Mouse (Mus musculus) midbrain, embryonic 13.5 days (tissue): ENCODE data around the gene Sh3bp5. TPM values are rescaled to one million over a fixed set of nuclear protein-coding genes. Genes with fewer than 3 reads are reported as not detected.

Experiments used
- ATAC-seq: fragments of 200-750 bp; cut with Nextera tagmentation; 2 replicates; pipeline ENCODE4 v1.8.0; 2017; ENCODE audit warnings: mild to moderate bottlenecking, moderate TSS enrichment, moderate library complexity
- H3K27ac ChIP-seq: fragments of 300-500 bp; sonication (generic); 2 replicates; pipeline ENCODE4 v1.5.1; 2015; ENCODE audit warnings: inconsistent platforms, mild to moderate bottlenecking, moderate library complexity
- H3K27me3 ChIP-seq: fragments of 300-500 bp; sonication (generic); 2 replicates; pipeline ENCODE4 v1.6.1; 2015; ENCODE audit warnings: mild to moderate bottlenecking, inconsistent platforms
- H3K36me3 ChIP-seq: fragments of 300-500 bp; sonication (generic); 2 replicates; pipeline ENCODE4 v1.6.1; 2015; ENCODE audit warnings: mild to moderate bottlenecking, inconsistent platforms
- H3K4me1 ChIP-seq: fragments of 300-500 bp; sonication (generic); replicated peaks from 2 replicates; pipeline ENCODE4 v1.6.1; 2015; ENCODE audit warnings: inconsistent platforms
- H3K4me2 ChIP-seq: fragments of 300-500 bp; sonication (generic); replicated peaks from 2 replicates; pipeline ENCODE4 v1.6.1; 2015; ENCODE audit warnings: moderate library complexity, mild to moderate bottlenecking, inconsistent platforms
- H3K4me3 ChIP-seq: fragments of 300-500 bp; sonication (generic); replicated peaks from 2 replicates; pipeline ENCODE4 v1.5.1; 2015; ENCODE audit warnings: mild to moderate bottlenecking, inconsistent platforms
- H3K9ac ChIP-seq: fragments of 300-500 bp; sonication (generic); replicated peaks from 2 replicates; pipeline ENCODE4 v1.6.1; 2015; ENCODE audit warnings: mild to moderate bottlenecking, inconsistent platforms
- H3K9me3 ChIP-seq: fragments of 300-500 bp; sonication (generic); 2 replicates; pipeline ENCODE4 v1.6.1; 2016; ENCODE audit warnings: mild to moderate bottlenecking, inconsistent platforms
- WGBS: fragments of 180-500 bp; shearing (Covaris S2); methylation state at CpG from one replicate; pipeline ENCODE4 v1.1.7; 2015; 5-methylcytosine and 5-hydroxymethylcytosine counted together
- polyA plus RNA-seq: library from polyadenylated mRNA; unstranded; fragments of >200 nt; fragmentation: Nextera tagmentation; extraction: Ambion mirVana; gene quantifications from 2 replicates; pipeline ENCODE4 v1.2.1, GENCODE M21; 2015

Gene Sh3bp5
- polyA plus RNA-seq, 1 experiment from 2014 or later, result 111 TPM

- no peak overlapping the region for H3K4me3 ChIP-seq
- H3K27me3 ChIP-seq, result no peaks in the 10 kb centered on the region
- H3K9ac ChIP-seq, result no peak overlapping the region
- 91% methylated on average over 5 of the region's 5 CpGs for WGBS
- H3K4me1 ChIP-seq, result peaks cover 18% of the 10 kb centered on the region
- no peaks in the 10 kb centered on the region for H3K9me3 ChIP-seq
- ATAC-seq, result no peak
- no peak overlapping the region for H3K4me2 ChIP-seq
- H3K27ac ChIP-seq, result no peak overlapping the region
- H3K36me3 ChIP-seq, result peaks cover 30% of the 10 kb centered on the region
Observed at GRCm38 (mm10) chr14:31385406-31385805, 50.5 kb downstream of the Sh3bp5 start.

DNA sequence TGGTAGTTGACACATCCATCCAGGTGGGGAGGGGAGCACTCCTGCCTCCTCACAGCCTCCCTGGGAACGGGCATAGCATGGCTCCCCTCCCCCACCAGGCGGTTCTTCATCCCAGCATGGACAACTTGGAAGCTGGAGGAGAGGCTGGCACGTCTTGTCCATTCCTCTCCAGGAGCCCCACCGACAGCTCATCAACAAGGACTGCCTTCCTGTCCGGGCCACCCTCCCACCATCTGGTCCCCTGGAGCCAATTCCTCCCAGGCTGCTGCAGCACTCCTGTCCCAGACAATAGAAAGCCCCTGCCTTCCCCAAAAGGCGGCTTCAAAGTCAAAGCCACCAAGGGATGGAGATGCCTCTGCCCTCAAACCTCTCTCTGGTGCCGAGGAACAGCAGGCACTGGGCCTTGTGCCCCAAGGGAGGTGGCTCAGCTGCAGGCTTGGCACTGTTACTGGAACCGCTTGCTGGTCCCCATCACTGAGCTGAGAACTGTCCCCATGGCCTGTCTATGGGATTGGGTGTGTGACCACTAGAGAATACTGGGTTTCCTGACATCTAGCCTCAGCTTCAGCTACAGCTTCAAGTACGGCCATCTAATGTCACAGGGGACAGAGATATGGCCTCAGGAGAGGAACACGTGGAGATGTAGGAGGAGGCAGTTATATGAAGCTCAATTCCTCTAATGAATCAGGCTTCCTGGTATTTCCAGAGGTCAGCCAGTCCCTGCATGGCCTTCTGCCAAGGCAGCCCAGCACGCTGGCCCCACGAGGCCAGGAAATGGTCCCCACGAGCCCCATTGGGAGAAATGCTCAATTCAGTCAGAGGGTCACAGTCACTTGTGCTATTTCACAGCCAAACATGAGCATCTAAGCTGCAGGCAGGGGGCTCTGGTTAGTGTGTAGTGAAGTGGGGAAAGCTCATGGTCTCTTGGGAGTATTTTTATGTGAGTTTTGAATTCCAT, 51.2 kb downstream of the Sh3bp5 start:
- H3K27me3 ChIP-seq, result no peaks in the 10 kb centered on the region
- no peak overlapping the region for H3K4me2 ChIP-seq
- peaks cover 34% of the 10 kb centered on the region for H3K36me3 ChIP-seq
- H3K27ac ChIP-seq, result no peak overlapping the region
- ATAC-seq, result no peak
- no peaks in the 10 kb centered on the region for H3K9me3 ChIP-seq
- WGBS, result 73% methylated on average over 13 of the region's 13 CpGs
- peaks cover 18% of the 10 kb centered on the region for H3K4me1 ChIP-seq
- no peak overlapping the region for H3K9ac ChIP-seq
- H3K4me3 ChIP-seq, result no peak overlapping the region

GRCm38 (mm10) chr14:31383470-31384050, 52.3 kb downstream of the Sh3bp5 start:
- no peak for ATAC-seq
- WGBS, result 72% methylated on average over 11 of the region's 11 CpGs
- no peak overlapping the region for H3K9ac ChIP-seq
- no peak overlapping the region for H3K4me2 ChIP-seq
- H3K27ac ChIP-seq, result no peak overlapping the region
- H3K4me1 ChIP-seq, result peaks cover 18% of the 10 kb centered on the region
- H3K36me3 ChIP-seq, result peaks cover 43% of the 10 kb centered on the region
- no peaks in the 10 kb centered on the region for H3K9me3 ChIP-seq
- H3K27me3 ChIP-seq, result no peaks in the 10 kb centered on the region
- H3K4me3 ChIP-seq, result no peak overlapping the region

DNA sequence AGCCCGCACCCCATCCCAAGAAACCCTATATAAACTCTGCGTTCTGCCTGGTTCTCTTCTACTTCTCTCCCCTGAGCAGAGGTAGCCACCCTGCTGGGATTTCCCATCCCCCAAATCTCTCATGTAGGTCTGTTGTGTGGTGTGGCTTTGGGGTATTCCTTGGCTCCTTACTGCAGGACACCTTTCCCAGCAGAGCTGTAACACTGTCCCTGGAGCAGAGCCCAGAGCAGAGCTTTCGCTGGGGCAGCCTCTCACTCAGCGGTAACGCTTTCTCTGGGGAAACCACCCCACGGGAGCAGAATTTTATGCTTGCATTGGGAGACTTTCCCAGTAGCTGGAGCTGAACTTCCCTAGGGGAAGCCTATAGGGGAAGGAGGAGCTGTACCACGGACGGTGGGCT, 53.6 kb downstream of the Sh3bp5 start:
- Histone ChIP-seq H3K27ac (no peak overlapping the region), H3K4me3 (no peak overlapping the region), H3K9ac (no peak overlapping the region), H3K4me2 (no peak overlapping the region), H3K36me3 (peaks cover 52% of the 10 kb centered on the region), H3K27me3 (no peaks in the 10 kb centered on the region), H3K4me1 (peaks cover 13% of the 10 kb centered on the region), H3K9me3 (no peaks in the 10 kb centered on the region)
- 91% methylated on average over 8 of the region's 8 CpGs for WGBS
- ATAC-seq, result no peak

GRCm38 (mm10) chr14:31376331-31376730, 59.5 kb downstream of the Sh3bp5 start:
- Histone ChIP-seq H3K4me2 (no peak overlapping the region), H3K4me1 (no peaks in the 10 kb centered on the region), H3K9me3 (no peaks in the 10 kb centered on the region), H3K4me3 (no peak overlapping the region), H3K27ac (no peak overlapping the region), H3K9ac (no peak overlapping the region), H3K27me3 (no peaks in the 10 kb centered on the region), H3K36me3 (peaks cover 77% of the 10 kb centered on the region)
- 94% methylated on average over 3 of the region's 3 CpGs for WGBS
- ATAC-seq, result no peak

DNA sequence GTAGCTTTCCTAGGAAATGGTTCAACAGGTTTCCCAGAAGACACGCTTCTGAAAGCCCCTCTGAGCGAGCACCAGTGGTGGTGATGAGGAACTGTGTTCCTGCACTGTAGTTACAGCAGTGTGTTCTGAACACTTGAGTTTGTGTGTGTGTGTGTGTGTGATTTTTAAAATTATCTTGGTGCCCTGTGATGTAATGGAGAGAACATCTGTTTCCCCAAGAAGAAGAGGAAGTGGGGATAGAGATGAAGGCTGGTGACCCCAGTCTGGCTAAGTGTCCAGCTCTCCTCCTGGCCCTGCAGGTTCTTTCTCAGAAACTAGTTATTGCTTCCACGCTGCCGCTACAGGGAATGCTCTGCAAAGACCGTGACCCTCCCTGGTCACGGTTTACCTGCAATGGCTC, 61.5 kb downstream of the Sh3bp5 start:
- WGBS, result 95% methylated on average over 6 of the region's 6 CpGs
- Histone ChIP-seq H3K4me2 (no peak overlapping the region), H3K4me3 (no peak overlapping the region), H3K27me3 (no peaks in the 10 kb centered on the region), H3K27ac (no peak overlapping the region), H3K9me3 (no peaks in the 10 kb centered on the region), H3K4me1 (no peaks in the 10 kb centered on the region), H3K9ac (no peak overlapping the region), H3K36me3 (peaks cover 84% of the 10 kb centered on the region)
- no peak for ATAC-seq

GRCm38 (mm10) chr14:31369377-31369776, 66.5 kb downstream of the Sh3bp5 start:
- Histone ChIP-seq H3K9ac (no peak overlapping the region), H3K4me2 (no peak overlapping the region), H3K4me3 (no peak overlapping the region), H3K27me3 (no peaks in the 10 kb centered on the region), H3K9me3 (no peaks in the 10 kb centered on the region), H3K27ac (no peak overlapping the region), H3K36me3 (peaks cover 67% of the 10 kb centered on the region), H3K4me1 (no peaks in the 10 kb centered on the region)
- WGBS, result 92% methylated on average over 3 of the region's 3 CpGs
- no peak for ATAC-seq

DNA sequence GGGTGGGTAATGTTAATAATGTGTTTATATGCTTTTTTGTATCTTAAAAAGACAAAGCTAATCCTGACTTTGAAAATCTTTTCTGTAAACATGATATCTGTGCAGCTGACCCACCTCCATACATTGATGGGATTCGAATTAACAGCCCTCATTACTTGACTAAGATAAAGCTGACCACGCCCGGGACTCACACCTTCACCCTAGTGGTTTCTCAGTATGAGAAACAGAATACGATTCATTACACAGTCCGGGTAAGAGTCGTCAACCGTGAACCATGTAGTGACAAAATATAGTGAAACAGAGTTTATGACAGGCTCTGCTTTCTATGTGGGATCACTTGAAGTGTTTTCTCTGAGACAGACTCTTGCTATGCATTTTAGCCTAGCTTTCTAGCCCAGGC, 67.9 kb downstream of the Sh3bp5 start:
- Histone ChIP-seq H3K4me1 (no peaks in the 10 kb centered on the region), H3K9ac (no peak overlapping the region), H3K27ac (no peak overlapping the region), H3K36me3 (peaks cover 65% of the 10 kb centered on the region), H3K4me2 (no peak overlapping the region), H3K9me3 (no peaks in the 10 kb centered on the region), H3K27me3 (no peaks in the 10 kb centered on the region), H3K4me3 (no peak overlapping the region)
- WGBS, result 95% methylated on average over 7 of the region's 7 CpGs
- no peak for ATAC-seq

GRCm38 (mm10) chr14:31365350-31365749, 70.5 kb downstream of the Sh3bp5 start:
- Histone ChIP-seq H3K9ac (no peak overlapping the region), H3K4me3 (no peak overlapping the region), H3K27me3 (no peaks in the 10 kb centered on the region), H3K4me2 (no peak overlapping the region), H3K9me3 (no peaks in the 10 kb centered on the region), H3K36me3 (peaks cover 68% of the 10 kb centered on the region), H3K4me1 (no peaks in the 10 kb centered on the region), H3K27ac (no peak overlapping the region)
- ATAC-seq, result no peak

DNA sequence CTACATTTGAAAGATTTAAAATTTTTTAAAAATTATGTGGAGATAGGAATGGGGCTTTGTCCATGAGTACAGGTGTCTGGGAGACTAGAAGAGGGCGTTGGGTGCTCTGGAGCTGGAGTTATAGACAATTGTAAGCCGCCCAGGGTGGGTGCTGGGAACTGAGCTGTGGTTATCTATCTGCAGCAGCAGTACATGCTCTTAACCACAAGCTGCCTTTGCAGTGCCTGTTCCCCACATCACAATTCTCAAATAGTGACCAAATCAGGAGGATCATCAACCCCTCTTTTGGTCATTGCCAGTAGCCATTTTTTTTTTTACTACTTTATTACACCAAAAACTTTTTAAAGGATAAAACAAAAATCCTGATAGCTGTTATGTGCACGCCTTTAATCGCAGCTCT, 71.3 kb downstream of the Sh3bp5 start:
- H3K4me3 ChIP-seq, result no peak overlapping the region
- no peak overlapping the region for H3K4me2 ChIP-seq
- no peak for ATAC-seq
- H3K27me3 ChIP-seq, result no peaks in the 10 kb centered on the region
- H3K36me3 ChIP-seq, result peaks cover 72% of the 10 kb centered on the region
- H3K9ac ChIP-seq, result no peak overlapping the region
- H3K4me1 ChIP-seq, result no peaks in the 10 kb centered on the region
- no peak overlapping the region for H3K27ac ChIP-seq
- 94% methylated on average over 4 of the region's 4 CpGs for WGBS
- H3K9me3 ChIP-seq, result no peaks in the 10 kb centered on the region

DNA sequence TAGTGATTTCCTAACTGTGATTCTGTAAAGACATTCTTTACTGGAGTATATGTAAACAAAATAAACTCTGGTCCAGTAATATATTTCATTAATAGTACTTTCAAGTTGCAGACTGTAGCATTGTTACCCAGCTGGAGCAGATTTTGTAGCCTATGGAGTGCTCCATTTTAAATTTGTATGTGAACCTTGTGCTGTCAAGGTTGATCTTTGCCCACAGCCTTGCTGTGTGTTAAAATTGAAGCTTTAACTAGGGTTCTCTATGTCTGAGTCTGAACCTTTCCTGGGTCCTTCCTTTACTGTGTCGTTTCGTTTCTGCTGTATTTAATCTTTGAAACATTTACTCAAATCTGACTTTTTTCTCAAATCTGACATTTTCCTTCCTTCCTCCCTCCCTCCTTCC, 73.6 kb downstream of the Sh3bp5 start:
- ATAC-seq, result no peak
- Histone ChIP-seq H3K27ac (no peak overlapping the region), H3K9ac (no peak overlapping the region), H3K4me2 (no peak overlapping the region), H3K9me3 (no peaks in the 10 kb centered on the region), H3K4me1 (no peaks in the 10 kb centered on the region), H3K4me3 (no peak overlapping the region), H3K36me3 (peaks cover 67% of the 10 kb centered on the region), H3K27me3 (no peaks in the 10 kb centered on the region)
- WGBS, result 95% methylated on average over 2 of the region's 2 CpGs

- Histone ChIP-seq H3K27ac (no peak overlapping the region), H3K9ac (no peak overlapping the region), H3K36me3 (peaks cover 47% of the 10 kb centered on the region), H3K4me3 (no peak overlapping the region), H3K4me1 (no peaks in the 10 kb centered on the region), H3K27me3 (no peaks in the 10 kb centered on the region), H3K4me2 (no peak overlapping the region), H3K9me3 (no peaks in the 10 kb centered on the region)
- WGBS, result 96% methylated on average over 1 of the region's 1 CpGs
- no peak for ATAC-seq
Observed at GRCm38 (mm10) chr14:31345367-31345766, 90.5 kb downstream of the Sh3bp5 start.
